Mouse (Mus musculus): ENCODE results near the gene Suz12.

GRCm38 (mm10) chr11:79973133-79973532, 19.8 kb upstream of the Suz12 start:
- TF ChIP-seq POLR2A (IDR thresholded peaks at IDR 0.05; ENCODE audit: borderline replicate concordance, insufficient read depth, low read length), result no peak
- no peak for TF ChIP-seq CTCF (IDR thresholded peaks at IDR 0.05; ENCODE audit: borderline replicate concordance, insufficient read depth, low read depth, low read length)
